Mouse (Mus musculus) brain, embryonic 14.5 days (tissue): Measurements from ENCODE around the gene Kank2.

Experiments used
- CTCF ChIP-seq: fragments of 200-500 bp; IDR thresholded peaks from 2 replicates; pipeline ENCODE4 v1.5.1; 2012; ENCODE audit warnings: inconsistent platforms, mild to moderate bottlenecking, moderate library complexity, borderline replicate concordance; ENCODE audit not compliant: insufficient read depth, insufficient read length; ENCODE audit errors: extremely low read depth
- POLR2A ChIP-seq: fragments of 200-500 bp; IDR thresholded peaks from 2 replicates; pipeline ENCODE4 v1.6.1; 2012; ENCODE audit warnings: mild to moderate bottlenecking, inconsistent platforms, borderline replicate concordance; ENCODE audit not compliant: poor library complexity, insufficient read depth, insufficient read length, severe bottlenecking; ENCODE audit errors: extremely low read depth

DNA sequence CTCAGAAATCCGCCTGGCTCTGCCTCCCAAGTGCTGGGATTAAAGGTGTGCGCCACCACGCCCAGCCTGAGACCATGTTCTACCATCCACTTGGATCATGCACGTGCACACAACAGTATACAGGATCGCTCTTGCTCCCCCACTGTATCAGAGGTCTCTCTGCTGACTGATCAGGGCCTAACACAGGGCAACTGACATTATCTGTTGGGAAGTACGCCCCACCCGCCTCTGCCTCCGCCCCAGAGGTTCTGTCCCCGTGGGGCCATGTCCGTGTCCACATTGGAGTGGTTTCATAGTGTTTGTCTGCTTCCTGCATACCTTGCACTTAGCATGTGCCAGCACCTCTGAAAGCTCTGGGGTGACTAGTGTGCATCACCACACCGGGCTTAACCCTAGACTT is 57.0 kb downstream of the Kank2 start:
- TF ChIP-seq CTCF, result no peak
- no peak for TF ChIP-seq POLR2A
